Mouse (Mus musculus) adrenal gland, postnatal 25 days (tissue): Measurements from ENCODE around the gene Slc25a27. TPM values are rescaled to one million over a fixed set of nuclear protein-coding genes. Genes with fewer than 3 reads are reported as not detected.

Experiments
- DNase-seq: peaks from one replicate; pipeline ENCODE4 v3.0.0; 2021; ENCODE audit warnings: mixed read lengths
- long read RNA-seq: library from polyadenylated mRNA; stranded (forward); transcript quantifications from one replicate; pipeline ENCODE4 v2.0.0, GENCODE M21; 2021
- total RNA-seq: library from RNA; stranded (reverse); gene quantifications from 2 replicates; pipeline ENCODE4 v1.2.3, GENCODE M21; 2021

The Slc25a27 gene
- 6.3 and 6.6 TPM in 2 replicates for total RNA-seq
- long read RNA-seq, transcript Slc25a27-202 (1 exons, 1,273 nt): major isoform, 6 of 6 reads
- long read RNA-seq, partial matches to known transcripts: 0 of 6 reads
- long read RNA-seq, other reads (novel, unspliced or antisense): 0 of 6 reads

- peak; percentile 81 for DNase-seq
Observed at GRCm38 (mm10) chr17:43666576-43667289, at the start of gene Slc25a27. TSS of gene Slc25a27 (minus strand) at chr17:43667214.

GRCm38 (mm10) chr17:43716601-43717000, 49.6 kb upstream of the Slc25a27 start:
- no peak for DNase-seq

DNA sequence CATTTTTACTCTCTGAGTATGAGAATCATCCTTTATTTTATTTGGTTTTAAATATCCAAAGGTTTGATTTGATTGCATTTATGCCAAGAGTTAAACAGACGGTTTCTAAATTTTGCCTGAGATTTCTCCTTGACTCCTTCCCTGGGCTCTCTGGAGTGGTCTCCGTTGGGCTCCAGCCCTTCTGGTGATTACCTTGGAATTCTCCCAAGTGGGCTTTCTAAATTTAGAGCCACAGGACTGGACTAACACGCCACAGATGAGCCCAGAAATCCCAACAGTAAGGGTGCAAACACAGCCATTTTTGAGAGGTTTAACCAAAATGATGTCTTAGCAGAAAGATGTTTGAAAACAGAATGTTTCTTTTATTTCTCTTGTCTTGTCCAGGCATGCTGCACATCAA, 47.2 kb upstream of the Slc25a27 start:
- no peak for DNase-seq

DNA sequence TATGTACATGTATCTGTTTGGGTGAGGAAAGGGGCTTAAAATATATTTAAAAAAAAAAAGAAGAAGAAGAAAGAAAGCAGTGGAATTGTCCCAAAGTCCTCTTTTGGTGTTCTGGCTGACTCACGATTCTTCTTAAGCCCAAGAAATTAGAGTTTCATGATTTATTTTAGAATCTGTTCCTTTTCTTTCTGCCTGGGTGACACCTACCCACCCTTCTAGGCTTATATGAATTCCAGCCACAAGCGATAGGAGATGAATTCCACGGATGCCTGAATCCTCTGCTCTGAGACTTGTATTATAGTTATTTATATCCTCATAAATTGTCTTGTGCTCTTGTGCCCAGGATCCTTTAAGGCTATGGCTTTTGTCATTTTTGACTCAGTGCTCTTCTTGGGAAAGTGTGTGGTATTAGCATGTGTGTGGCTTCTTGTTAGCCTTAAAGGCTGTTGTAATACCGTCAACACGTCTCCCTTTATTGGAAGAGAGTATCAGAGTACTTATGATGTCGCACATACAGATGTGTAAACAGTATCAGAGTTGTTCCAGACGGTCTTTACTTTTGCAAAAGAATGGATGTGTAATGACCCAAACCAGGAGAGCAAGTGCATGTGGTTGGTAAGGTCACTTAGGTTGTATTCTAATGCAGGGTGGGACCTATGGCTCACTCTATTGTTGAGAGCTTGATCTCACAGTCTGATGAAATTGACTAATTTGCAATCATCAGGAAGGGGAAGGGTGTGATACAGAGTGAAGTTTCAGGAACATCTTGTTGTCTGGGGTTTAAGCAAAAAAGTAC, 44.7 kb upstream of the Slc25a27 start:
- no peak for DNase-seq

- no peak for DNase-seq
Observed at GRCm38 (mm10) chr17:43707254-43707653, 40.2 kb upstream of the Slc25a27 start.

DNA sequence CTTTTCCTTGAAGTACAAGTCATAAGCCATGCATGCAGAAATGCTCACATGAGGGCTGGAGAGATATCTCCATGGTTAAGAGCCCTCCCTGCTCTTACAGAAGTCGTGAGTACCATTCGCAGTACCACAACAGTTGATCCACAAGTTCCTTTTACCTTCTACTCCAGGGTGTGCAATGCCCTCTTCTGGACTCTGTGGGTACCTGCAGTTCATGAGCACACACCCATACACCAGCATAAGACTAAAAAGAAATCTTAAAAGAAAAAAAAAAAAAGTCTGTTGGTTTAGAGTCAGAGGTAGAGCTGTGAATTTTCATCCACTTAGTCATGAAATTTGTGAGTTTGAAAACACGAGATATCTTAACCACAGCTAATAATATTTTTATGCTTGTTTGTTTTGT, 39.7 kb upstream of the Slc25a27 start:
- DNase-seq: no peak

- DNase-seq: no peak
Observed at GRCm38 (mm10) chr17:43704216-43704930, 37.4 kb upstream of the Slc25a27 start.

DNA sequence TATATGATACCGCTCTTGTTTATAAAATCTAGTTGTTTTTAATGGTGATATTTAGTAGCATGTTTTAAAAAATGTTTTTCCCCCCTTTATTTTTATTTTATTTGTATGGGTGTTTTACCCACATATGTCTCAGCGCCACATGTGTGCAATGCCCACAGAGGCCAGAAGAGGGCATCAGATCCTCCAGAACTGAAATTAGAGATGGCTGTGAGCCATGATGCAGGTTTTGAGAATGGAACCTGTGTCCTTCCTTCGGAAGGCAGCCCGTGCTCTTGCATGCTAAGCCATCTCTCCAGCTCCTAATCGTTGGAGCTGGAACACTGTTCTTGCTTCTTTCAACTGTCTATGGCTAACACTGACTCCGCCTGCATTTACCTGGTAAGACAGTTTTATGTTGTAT, 34.0 kb upstream of the Slc25a27 start:
- peak; percentile 48 for DNase-seq

DNA sequence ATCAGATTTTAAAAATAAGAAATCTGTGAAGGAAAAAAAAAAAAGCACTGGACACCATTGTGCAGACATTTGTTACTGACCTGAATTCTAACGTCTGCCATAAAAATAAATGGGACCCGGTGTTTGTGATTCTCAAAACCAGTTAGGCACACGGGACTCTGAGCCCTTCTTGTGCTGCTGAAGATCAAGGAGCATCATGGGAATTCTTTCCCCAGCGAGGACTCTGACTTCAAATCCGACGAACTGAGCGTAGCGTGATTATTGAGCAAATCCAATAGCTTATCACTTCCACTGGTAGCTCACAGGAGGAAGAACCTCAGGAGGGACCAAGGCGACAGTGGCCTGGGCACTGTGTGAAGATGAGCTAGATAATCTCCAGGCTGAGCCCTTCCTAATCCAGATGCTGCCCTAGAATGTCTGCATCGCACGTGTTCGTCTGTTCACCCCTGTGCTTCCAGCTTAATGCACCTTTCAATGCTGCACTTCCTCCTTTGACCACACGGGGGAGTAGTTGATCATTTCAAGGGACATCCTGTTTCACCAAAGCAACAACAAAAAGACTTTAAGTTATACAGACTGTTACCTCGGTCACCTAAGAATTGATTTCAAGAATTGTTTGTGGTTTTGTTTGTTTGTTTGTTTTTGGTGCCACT, 32.1 kb upstream of the Slc25a27 start:
- DNase-seq: peak; percentile 61

GRCm38 (mm10) chr17:43689591-43689990, 22.6 kb upstream of the Slc25a27 start:
- DNase-seq: no peak

DNA sequence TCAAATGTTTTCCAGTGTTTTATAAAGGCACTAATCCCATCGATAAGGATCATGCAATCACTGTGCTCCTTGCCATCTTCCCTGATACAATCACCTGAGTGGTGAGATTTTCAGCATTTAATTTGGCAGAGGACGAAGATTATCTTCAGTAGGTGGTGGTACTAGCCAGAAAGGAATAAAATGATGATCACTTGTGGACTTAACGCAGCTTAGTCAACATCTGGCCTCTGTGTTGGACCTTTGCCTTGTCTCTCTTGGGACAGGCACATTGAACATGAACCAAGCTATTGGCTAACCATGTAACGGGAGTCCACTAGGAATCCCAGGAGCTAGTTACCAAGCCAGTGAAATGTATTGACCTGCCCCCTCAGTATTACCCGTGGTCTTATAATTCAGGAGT, 17.6 kb upstream of the Slc25a27 start:
- DNase-seq: no peak

- DNase-seq: no peak
Observed at GRCm38 (mm10) chr17:43684086-43684485, 17.1 kb upstream of the Slc25a27 start.

DNA sequence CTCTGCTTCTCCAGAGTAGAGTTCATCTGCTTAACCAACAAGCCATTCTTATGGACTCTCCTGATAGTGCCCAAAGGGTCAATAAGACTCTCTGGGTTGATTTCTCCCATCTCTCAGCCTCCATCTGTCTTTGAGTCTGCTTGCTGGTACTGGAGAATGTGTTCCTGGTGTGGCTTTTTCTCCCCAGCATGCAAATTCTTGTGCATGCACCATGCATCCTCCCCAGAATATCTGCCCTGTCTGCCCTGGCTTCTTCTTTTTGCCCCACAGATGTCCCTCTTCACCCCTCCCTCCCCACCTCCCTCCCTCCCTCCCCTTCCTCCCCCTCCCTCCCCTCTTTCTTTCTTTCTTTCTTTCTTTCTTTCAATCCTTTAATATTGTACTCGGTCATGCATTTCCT, 10.3 kb upstream of the Slc25a27 start:
- no peak for DNase-seq

- no peak for DNase-seq
Observed at GRCm38 (mm10) chr17:43676241-43676640, 9.2 kb upstream of the Slc25a27 start.

GRCm38 (mm10) chr17:43675228-43675627, 8.2 kb upstream of the Slc25a27 start:
- DNase-seq: no peak

- no peak for DNase-seq
Observed at GRCm38 (mm10) chr17:43671907-43672306, 4.9 kb upstream of the Slc25a27 start.

DNA sequence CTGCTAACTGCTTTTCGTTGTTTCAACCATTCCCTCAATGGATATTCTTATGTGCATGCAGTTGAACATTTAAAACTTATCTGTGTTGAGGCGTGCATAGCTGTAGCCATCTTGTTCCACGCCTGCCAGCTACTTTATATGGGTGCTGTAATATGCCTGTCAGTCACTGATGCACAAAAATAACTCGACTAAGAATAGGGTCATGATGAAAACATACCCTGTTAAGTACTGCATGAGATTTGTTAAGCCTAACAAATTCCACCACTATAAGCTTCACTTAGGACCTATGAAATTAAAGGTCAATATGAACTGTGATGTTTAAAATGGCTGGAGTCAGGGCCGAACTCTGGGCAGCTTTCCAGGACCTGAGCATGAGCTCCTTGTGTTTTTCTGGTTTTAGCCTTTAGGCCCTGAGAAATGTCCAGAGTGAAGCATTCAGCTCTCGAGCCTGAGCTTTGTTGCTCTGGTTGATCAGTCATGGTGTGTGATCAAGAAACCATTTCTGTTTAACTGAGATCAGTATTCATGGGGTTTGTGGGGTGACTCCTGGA, 2.2 kb upstream of the Slc25a27 start:
- DNase-seq: peak; percentile 17

DNA sequence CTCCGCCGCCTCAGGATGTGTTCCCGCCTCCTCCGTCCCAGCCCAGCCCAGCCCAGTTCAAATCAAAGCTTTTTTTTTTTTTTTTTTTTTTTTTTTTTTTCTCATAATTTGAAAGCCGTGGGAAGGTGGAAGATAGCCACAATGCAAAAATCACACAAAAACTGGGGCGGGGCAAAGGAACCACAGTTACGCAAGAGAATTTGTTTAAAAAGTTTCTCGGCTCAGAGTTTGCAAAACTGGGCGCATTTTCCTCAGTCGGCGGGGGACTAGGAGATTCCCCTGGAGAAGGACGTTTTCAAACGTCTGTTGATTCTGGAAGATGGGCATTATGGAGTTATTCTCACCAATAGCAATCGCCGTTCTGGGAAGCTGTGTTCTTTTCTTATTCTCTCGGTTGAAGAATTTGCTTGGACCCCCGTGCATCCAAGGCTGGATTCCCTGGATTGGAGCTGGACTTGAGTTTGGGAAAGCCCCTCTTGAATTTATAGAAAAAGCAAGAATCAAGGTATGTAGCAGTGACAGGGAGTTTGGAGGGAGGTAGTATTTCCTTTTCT, 353 bp upstream of the Slc25a27 start, which contains the start of gene Cyp39a1:
Cyp39a1 (plus strand) TSS at position 136 of the 554 bp plus-strand sequence.
- DNase-seq: no peak

- no peak for DNase-seq
Observed at GRCm38 (mm10) chr17:43651314-43652046, 15.5 kb downstream of the Slc25a27 start.

DNA sequence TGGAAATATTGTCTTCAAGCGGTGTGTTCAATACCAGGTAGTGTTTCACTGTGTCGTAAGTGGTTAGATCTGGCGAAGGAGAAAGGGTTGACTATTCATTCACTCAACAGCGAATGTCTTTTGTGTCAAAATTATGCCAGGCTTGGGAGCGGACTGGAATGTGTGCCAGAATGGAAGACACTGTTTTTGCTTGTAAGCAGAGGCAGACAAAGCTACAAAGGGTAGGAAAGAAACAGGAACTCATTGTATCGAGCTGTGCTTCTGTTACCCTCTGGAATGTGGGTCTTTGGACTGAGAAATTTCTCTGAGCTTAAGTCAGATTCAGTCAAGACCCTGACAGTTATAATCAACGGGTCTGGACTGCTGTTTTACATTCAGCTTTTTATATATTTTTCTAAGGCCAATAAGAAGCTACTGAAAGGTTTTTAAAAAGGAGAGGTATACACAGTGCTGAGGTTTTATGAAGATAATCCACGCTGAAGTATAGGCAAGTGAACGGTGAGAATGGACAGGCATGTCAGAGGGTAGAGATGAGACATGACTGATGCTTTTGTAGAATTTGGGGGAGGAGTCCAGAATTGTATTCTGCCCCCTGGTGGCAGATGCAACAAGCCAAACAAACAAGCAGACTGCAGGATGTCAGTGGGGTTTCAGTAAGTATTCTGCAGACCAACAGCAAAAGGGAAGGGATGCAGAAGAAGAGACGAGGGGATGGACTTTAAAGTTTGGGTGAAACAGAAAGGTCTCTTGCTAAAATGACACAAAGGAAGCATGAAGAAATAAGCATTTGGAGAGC, 17.2 kb downstream of the Slc25a27 start:
- DNase-seq: no peak
